Mouse (Mus musculus) ES-E14 (cell line): ENCODE data around the gene Nprl2.
A peak's percentile ranks its signal among the peaks of the same experiment; 100 is the strongest.

Experiments used
- CHD2 ChIP-seq: IDR thresholded peaks from 2 replicates; pipeline ENCODE4 v1.6.1; 2014; ENCODE audit warnings: mild to moderate bottlenecking, low read depth, low read length, inconsistent platforms
- HCFC1 ChIP-seq: IDR thresholded peaks from 2 replicates; pipeline ENCODE4 v1.6.1; 2012; ENCODE audit warnings: low read length, inconsistent platforms, borderline replicate concordance; ENCODE audit not compliant: insufficient read depth
- MAFK ChIP-seq: IDR thresholded peaks from 2 replicates; pipeline ENCODE4 v1.6.1; 2014; ENCODE audit warnings: mild to moderate bottlenecking, low read depth, low read length, inconsistent platforms; ENCODE audit not compliant: insufficient read depth
- ZC3H11A ChIP-seq: IDR thresholded peaks from 2 replicates; pipeline ENCODE4 v1.6.1; 2012; ENCODE audit warnings: low read depth, mild to moderate bottlenecking, inconsistent platforms, low read length, borderline replicate concordance
- ZNF384 ChIP-seq: IDR thresholded peaks from 2 replicates; pipeline ENCODE4 v1.6.1; 2012; ENCODE audit warnings: low read depth, low read length, inconsistent platforms

DNA sequence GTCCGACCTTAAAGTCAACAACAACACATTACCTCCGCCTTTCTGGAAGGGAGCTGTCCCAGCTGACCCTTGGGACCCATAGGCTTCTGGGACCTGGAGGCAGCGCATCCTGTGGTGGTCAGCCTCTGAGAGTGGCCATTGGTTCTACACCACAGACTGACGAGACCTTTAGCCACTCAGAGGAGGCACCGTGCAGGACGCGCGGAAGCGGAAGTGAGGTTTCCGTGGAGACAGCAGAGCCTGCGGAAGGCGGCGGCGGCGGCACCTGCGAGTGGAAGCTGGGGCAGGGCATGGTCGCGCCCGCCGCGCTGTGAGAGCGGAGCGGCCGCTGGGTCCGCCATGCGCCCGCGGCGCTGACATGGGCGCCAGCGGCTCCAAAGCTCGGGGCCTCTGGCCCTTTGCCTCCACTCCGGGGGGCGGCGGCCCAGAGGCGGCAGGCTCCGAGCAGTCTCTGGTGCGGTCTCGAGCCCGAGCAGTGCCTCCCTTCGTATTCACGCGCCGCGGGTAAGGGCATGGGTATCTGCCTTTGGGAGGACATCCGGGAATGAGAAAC, 21.1 kb downstream of the Nprl2 start, which contains the start of gene Tusc2:
- TF ChIP-seq ZC3H11A (no peak), ZNF384 (no peak), HCFC1 (no peak), MAFK (no peak), CHD2 (peak; percentile 75; the same call in 1 of the 2 replicates)
